Mouse (Mus musculus) thymus, adult 2 months (tissue): ENCODE measurements around the gene Pls1.

ENCODE experiments used
- CTCF ChIP-seq: fragments of 200-500 bp; IDR thresholded peaks from 2 replicates; pipeline ENCODE4 v1.5.1; 2012; ENCODE audit warnings: mild to moderate bottlenecking, control low read depth, low read length, moderate library complexity, borderline replicate concordance; ENCODE audit not compliant: control insufficient read depth, poor library complexity, insufficient read depth; ENCODE audit errors: extremely low read depth
- POLR2A ChIP-seq: fragments of 200-500 bp; IDR thresholded peaks from 2 replicates; pipeline ENCODE4 v1.6.1; 2012; ENCODE audit warnings: mild to moderate bottlenecking, low read length, control low read depth, moderate library complexity; ENCODE audit not compliant: control insufficient read depth, poor library complexity, insufficient read depth; ENCODE audit errors: extremely low read depth

DNA sequence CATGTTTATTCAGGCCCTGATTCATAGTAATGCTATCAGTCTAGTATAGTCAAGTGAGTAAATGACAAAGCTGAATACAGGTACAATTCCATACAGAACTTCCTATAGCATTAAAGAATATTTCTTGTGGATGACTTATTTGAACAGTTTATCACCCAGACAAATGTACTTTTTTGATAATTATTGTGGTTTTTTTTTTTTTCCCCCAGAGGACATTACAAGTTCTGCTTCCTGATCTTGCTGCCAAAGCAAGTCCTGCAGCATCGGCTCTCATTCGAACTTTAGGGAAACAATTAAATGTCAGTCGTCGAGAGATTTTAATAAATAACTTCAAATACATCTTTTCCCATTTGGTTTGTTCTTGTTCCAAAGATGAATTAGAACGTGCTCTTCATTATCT lies 33.1 kb upstream of the Pls1 start:
- TF ChIP-seq CTCF, result no peak
- TF ChIP-seq POLR2A, result no peak
